Mouse (Mus musculus): Measurements from ENCODE around the gene Gpr158. TPM values are rescaled to one million over a fixed set of nuclear protein-coding genes. Genes with fewer than 3 reads are reported as not detected.

Gpr158 gene
- polyA plus RNA-seq, 1 experiment = not detected

DNA sequence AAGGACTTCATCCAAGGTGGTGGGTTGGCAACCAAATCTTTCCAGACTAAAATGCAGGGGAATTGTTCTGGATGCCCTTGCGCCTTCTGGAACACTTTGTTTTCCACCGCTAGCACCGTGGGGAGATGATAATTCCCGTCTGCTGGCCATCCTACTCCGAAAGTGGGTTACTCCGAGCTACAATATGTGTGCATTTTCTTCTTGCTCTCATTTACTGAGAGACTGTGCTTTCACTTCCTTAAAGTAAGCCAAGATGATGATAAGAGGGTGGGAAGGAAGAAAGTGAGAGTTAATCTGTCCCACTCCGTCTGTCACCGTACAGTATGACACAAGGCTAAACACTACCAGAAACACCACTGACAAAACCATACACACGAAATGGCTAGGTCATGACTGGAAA lies 325.8 kb downstream of the Gpr158 start:
- no peak overlapping the region for H3K4me3 ChIP-seq (replicated peaks; ENCODE audit: extremely low read depth, low read depth, low read length)
- WGBS = 69% methylated on average over 9 of the region's 9 CpGs
- TF ChIP-seq CTCF (IDR thresholded peaks at IDR 0.05; ENCODE audit: insufficient read depth, low read length) (no peak), POLR2A (IDR thresholded peaks at IDR 0.05; ENCODE audit: borderline replicate concordance, extremely low read depth, low read depth, low read length) (no peak)
- H3K4me1 ChIP-seq (ENCODE audit: control insufficient read depth, insufficient read depth, low read length) = no peaks in the 10 kb centered on the region
- no peak for DNase-seq

DNA sequence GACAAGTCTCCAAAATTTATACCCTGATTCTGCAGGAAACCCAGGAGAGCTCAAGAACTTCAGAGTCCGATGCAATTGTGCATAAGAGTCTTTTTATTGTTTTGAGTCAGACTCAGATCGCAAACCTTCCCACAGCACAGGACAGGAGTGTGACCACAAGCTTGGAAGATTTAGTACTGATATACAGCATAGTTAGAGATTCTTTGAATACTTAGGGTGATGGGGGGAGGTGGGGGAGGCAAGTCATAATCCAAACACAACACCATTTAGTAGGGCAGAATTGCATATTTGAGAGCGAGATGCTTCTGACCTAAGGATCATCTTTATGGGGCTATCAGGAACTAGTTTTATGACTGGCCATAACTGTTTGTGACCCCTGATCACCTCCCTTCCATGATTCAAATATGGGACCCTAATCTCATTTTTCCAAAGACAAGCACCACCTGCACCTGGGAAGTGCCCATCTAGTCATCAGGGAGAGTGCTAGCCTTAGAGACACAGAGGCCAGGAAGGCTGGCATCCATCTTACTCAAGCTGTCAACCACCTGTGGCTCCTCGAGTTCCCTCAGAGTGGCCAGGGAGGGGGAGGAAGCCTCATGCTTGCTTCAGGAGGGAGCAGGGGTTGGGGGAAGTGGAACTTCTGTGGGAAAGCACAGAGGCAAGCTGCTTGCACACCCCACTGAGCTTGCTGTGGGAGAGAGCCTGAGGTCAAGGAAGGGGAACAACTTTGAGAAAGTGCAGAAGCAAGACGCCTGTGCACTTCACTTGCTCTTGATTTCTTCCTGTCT lies 326.7 kb downstream of the Gpr158 start:
- no peaks in the 10 kb centered on the region for H3K4me1 ChIP-seq (ENCODE audit: control insufficient read depth, insufficient read depth, low read length)
- TF ChIP-seq POLR2A (IDR thresholded peaks at IDR 0.05; ENCODE audit: borderline replicate concordance, extremely low read depth, low read depth, low read length) (no peak), CTCF (IDR thresholded peaks at IDR 0.05; ENCODE audit: insufficient read depth, low read length) (no peak)
- no peak for DNase-seq
- WGBS = 55% methylated on average over 5 of the region's 5 CpGs
- H3K4me3 ChIP-seq (replicated peaks; ENCODE audit: extremely low read depth, low read depth, low read length) = no peak overlapping the region

DNA sequence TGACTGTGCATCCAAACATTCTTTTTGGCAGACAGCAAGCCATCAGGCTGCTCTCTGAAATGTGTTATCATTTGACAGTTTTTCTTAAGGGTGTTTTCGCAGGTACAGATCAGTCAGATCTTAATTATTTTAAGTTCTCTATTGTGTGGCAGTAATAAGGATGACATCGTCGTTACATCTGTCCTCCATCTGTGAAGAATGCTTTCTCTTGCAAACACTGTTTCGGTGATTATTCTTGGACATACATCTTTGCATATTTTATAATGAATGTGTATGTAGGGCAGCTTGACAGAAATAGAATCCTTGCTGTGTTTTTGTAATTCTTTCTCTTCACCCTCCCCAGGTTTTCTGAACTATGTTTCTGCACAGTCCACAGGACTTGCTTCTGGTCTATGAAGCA lies 360.7 kb downstream of the Gpr158 start:
- H3K4me1 ChIP-seq (ENCODE audit: control insufficient read depth, insufficient read depth, low read length) = no peaks in the 10 kb centered on the region
- no peak for DNase-seq
- TF ChIP-seq CTCF (IDR thresholded peaks at IDR 0.05; ENCODE audit: insufficient read depth, low read length) (no peak), POLR2A (IDR thresholded peaks at IDR 0.05; ENCODE audit: borderline replicate concordance, extremely low read depth, low read depth, low read length) (no peak)
- 80% methylated on average over 4 of the region's 4 CpGs for WGBS
- H3K4me3 ChIP-seq (replicated peaks; ENCODE audit: extremely low read depth, low read depth, low read length) = no peak overlapping the region

DNA sequence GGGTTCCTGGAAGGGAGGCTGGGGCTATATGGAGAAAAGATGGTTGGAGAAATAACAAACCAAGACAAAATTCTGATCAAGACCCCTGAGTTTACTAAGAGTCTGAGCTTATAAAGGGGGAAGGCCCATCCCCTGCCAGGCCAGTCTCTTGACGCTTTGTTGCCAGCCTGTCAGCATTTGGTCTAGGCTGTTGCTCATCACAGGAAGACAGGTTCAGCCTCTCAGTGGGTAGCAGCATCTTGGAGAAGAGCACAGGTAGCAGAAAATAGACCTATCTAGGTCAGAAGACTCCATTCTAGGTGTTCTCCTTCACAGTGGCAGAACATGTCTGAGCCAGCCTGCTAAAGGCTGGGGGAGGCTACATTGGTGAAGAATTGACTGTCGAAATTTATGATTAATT lies 416.4 kb downstream of the Gpr158 start:
- H3K4me1 ChIP-seq (ENCODE audit: control insufficient read depth, insufficient read depth, low read length) = no peaks in the 10 kb centered on the region
- DNase-seq = no peak
- TF ChIP-seq CTCF (IDR thresholded peaks at IDR 0.05; ENCODE audit: insufficient read depth, low read length) (no peak), POLR2A (IDR thresholded peaks at IDR 0.05; ENCODE audit: borderline replicate concordance, extremely low read depth, low read depth, low read length) (no peak)
- 81% methylated on average over 2 of the region's 2 CpGs for WGBS
- no peak overlapping the region for H3K4me3 ChIP-seq (replicated peaks; ENCODE audit: extremely low read depth, low read depth, low read length)

DNA sequence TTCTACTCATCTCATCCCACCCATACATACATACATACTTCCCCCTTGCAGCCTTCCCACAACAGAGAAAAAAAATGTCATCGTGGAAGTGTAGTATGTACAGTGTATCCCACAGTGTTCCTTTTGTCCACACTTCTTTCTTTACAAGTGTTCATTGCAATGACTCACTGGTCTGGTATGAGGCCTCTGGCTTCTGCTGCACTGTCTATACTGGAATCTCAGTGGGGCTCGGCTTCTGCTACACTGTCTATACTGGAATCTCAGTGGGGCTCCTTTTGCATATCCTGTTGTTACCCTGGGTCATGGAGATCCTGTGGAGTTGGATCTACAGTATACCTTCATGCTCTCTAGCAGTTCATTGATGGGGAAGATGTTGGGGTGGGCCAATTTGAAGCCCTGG lies 425.8 kb downstream of the Gpr158 start:
- TF ChIP-seq POLR2A (IDR thresholded peaks at IDR 0.05; ENCODE audit: borderline replicate concordance, extremely low read depth, low read depth, low read length) (no peak), CTCF (IDR thresholded peaks at IDR 0.05; ENCODE audit: insufficient read depth, low read length) (no peak)
- Histone ChIP-seq H3K4me3 (replicated peaks; ENCODE audit: extremely low read depth, low read depth, low read length) (no peak overlapping the region), H3K4me1 (ENCODE audit: control insufficient read depth, insufficient read depth, low read length) (no peaks in the 10 kb centered on the region)
- WGBS = 65% methylated on average over 2 of the region's 2 CpGs
- DNase-seq = no peak

DNA sequence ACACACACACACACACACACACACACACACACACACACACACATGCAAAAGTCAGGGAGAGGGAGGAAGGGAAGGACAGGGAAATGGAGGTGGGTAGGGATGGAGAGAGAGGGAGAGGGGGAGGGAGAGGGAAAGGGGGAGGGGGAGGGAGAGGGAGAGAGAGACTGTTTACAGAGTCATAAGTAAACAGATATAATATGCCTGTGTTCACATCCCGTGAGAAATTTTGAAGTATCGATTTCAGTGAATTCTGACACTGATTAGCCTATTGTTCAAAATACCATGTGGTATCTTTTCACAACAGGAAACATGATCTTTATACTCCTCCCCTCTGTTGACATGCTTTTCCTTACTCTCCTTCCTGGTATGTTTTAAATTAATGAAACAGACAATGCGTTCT lies 432.3 kb downstream of the Gpr158 start:
- no peak for DNase-seq
- TF ChIP-seq POLR2A (IDR thresholded peaks at IDR 0.05; ENCODE audit: borderline replicate concordance, extremely low read depth, low read depth, low read length) (no peak), CTCF (IDR thresholded peaks at IDR 0.05; ENCODE audit: insufficient read depth, low read length) (no peak)
- H3K4me1 ChIP-seq (ENCODE audit: control insufficient read depth, insufficient read depth, low read length) = no peaks in the 10 kb centered on the region
- 58% methylated on average over 3 of the region's 3 CpGs for WGBS
- no peak overlapping the region for H3K4me3 ChIP-seq (replicated peaks; ENCODE audit: extremely low read depth, low read depth, low read length)

DNA sequence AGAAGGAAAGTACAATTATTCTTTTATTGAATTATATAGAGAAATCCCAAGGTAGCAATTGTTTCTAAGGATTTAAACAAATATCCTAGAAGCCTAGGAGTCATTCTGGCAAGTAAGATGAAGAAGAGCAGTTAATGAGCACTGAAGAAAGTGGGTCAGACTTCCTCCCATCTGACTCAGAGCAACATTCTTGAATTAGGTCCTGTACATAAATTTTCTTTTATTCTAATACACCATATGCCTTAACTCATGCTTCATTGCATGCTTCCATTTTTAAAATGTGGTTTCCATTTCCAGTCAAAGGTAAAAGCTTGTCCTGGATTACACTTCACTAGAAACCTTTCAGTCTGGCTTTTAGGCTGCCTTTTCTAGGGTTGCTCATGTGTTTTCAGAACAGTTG lies 432.7 kb downstream of the Gpr158 start:
- no peak overlapping the region for H3K4me3 ChIP-seq (replicated peaks; ENCODE audit: extremely low read depth, low read depth, low read length)
- no peaks in the 10 kb centered on the region for H3K4me1 ChIP-seq (ENCODE audit: control insufficient read depth, insufficient read depth, low read length)
- no peak for TF ChIP-seq POLR2A (IDR thresholded peaks at IDR 0.05; ENCODE audit: borderline replicate concordance, extremely low read depth, low read depth, low read length)
- TF ChIP-seq CTCF (IDR thresholded peaks at IDR 0.05; ENCODE audit: insufficient read depth, low read length) = no peak
- DNase-seq = no peak

DNA sequence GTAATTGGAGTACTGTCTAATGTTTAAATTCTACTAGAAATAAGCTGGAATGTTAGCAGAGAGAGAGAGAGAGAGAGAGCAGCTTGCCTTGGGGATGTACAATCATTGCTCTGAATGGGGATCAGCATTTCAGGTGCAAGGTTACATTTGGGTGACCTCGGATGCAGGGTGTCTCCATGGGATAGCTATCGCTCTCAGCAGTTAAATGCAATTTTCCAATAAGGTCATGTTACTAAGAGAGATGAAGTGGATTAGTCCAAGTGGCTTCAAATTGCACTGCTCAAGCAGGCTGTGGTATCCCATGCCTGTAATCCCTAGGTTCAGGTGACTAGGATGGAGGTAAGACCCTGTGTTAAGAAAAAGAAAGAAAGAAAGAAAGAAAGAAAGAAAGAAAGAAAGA lies 441.2 kb downstream of the Gpr158 start:
- no peak for TF ChIP-seq POLR2A (IDR thresholded peaks at IDR 0.05; ENCODE audit: borderline replicate concordance, extremely low read depth, low read depth, low read length)
- TF ChIP-seq CTCF (IDR thresholded peaks at IDR 0.05; ENCODE audit: insufficient read depth, low read length) = no peak
- DNase-seq = no peak
- Histone ChIP-seq H3K4me3 (replicated peaks; ENCODE audit: extremely low read depth, low read depth, low read length) (no peak overlapping the region), H3K4me1 (ENCODE audit: control insufficient read depth, insufficient read depth, low read length) (no peaks in the 10 kb centered on the region)
- WGBS = 83% methylated on average over 2 of the region's 2 CpGs

DNA sequence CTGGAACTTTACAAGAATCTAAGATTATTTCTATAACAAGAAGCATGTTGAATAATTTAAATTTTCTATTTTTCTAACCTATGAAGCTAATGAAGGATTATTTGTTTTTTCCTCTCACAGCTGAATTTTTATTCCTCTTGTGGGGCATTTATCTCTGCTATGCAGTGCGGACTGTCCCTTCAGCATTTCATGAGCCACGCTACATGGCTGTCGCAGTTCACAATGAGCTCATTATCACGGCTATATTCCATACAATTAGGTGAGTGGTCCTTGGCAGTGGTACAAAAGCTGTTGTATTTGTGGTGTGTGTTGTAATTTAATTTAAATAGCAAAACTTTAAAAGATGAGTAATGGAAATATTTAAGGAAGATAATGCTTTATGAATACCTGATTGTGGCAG lies 443.1 kb downstream of the Gpr158 start:
- DNase-seq = no peak
- TF ChIP-seq POLR2A (IDR thresholded peaks at IDR 0.05; ENCODE audit: borderline replicate concordance, extremely low read depth, low read depth, low read length) = no peak
- no peak for TF ChIP-seq CTCF (IDR thresholded peaks at IDR 0.05; ENCODE audit: insufficient read depth, low read length)
- Histone ChIP-seq H3K4me3 (replicated peaks; ENCODE audit: extremely low read depth, low read depth, low read length) (no peak overlapping the region), H3K4me1 (ENCODE audit: control insufficient read depth, insufficient read depth, low read length) (no peaks in the 10 kb centered on the region)
- WGBS = 78% methylated on average over 4 of the region's 4 CpGs

DNA sequence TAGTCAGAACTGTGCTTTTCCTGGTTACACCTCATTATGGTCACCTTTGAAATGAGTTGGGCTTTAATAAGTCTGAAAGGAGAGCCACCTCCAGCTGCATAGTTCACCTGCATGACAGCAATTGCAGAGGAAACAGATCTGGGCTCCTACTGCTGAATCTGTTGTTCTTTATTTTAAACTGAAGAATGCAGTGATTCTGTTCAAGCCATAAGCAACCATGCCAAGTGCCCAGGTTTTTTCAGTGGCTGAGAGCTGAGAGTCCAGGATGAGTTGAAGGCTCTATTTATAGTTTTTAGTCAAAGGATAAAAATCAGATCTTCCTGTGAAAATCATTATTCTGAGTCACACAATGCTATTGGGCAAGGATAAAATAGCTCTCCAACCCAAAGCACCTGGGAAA lies 496.7 kb downstream of the Gpr158 start:
- no peak for DNase-seq
- TF ChIP-seq POLR2A (IDR thresholded peaks at IDR 0.05; ENCODE audit: borderline replicate concordance, extremely low read depth, low read depth, low read length) = no peak
- TF ChIP-seq CTCF (IDR thresholded peaks at IDR 0.05; ENCODE audit: insufficient read depth, low read length) = no peak
- Histone ChIP-seq H3K4me3 (replicated peaks; ENCODE audit: extremely low read depth, low read depth, low read length) (no peak overlapping the region), H3K4me1 (ENCODE audit: control insufficient read depth, insufficient read depth, low read length) (no peaks in the 10 kb centered on the region)

Other genes with a start within 250 kb of the Gpr158 start
- gene Enkur, start 162.2 kb upstream of the Gpr158 start, polyA plus RNA-seq (2012; rRNA removed) = 0.57 and 1.5 TPM in 2 replicates
- gene Thnsl1, start 161.8 kb upstream of the Gpr158 start, polyA plus RNA-seq (2012; rRNA removed) = 2.9 and 4.4 TPM in 2 replicates

All from lung, adult 2 months (tissue).